Comparison of ENCODE assay signal across 25 mouse cellular contexts in genomic region chrX:166565983-166566382, GRCm38 (mm10). TPM values are rescaled to one million over a fixed set of nuclear protein-coding genes. Genes with fewer than 3 reads are reported as not detected.
A peak's percentile ranks its signal among the peaks of the same experiment; 100 is the strongest.
DNase-seq lines count a peak whose midpoint lies in the region; ATAC-seq and TF ChIP-seq lines count a peak whose summit lies in the region.
"Had no signal": no experiment of that assay in that cellular context is flagged by ENCODE, and none has a peak within 500 bp of the region (broad histone marks: within the 10 kb centered on the region; RNA-seq: fewer than 3 reads in every experiment).

No protein-coding gene starts in this region.

- ATAC-seq in embryonic facial prominence, embryonic 13.5 days (ENCODE audit: insufficient number of reproducible peaks, insufficient read depth, low FRiP score, low TSS enrichment, low read depth): no peak
- ATAC-seq in kidney, embryonic 14.5 days (ENCODE audit: low FRiP score, low TSS enrichment): no peak
- ATAC-seq in intestine, postnatal 0 days: peak; percentile 89
- ATAC-seq: activated CD4-positive, CD25-positive, alpha-beta regulatory T cell, adult 4 months; forebrain, embryonic 15.5 days had no signal

- H3K9ac ChIP-seq in embryonic facial prominence, embryonic 13.5 days: no peak overlapping the region
- H3K9ac ChIP-seq in kidney, embryonic 14.5 days (ENCODE audit: low read depth, low read length): no peak overlapping the region
- no peak overlapping the region for H3K9ac ChIP-seq in intestine, postnatal 0 days (ENCODE audit: low read depth, low read length)
- H3K9ac ChIP-seq: embryonic facial prominence, embryonic 12.5 days; forebrain, embryonic 12.5 days; forebrain, embryonic 15.5 days; heart, embryonic 13.5 days; hindbrain, embryonic 15.5 days had no signal

- WGBS in embryonic facial prominence, embryonic 13.5 days: 80% methylated on average over 6 of the region's 6 CpGs
- WGBS in embryonic facial prominence, embryonic 10.5 days: 86% methylated on average over 6 of the region's 6 CpGs
- 82% methylated on average over 6 of the region's 6 CpGs for WGBS in kidney, embryonic 14.5 days
- 66% methylated on average over 6 of the region's 6 CpGs for WGBS in intestine, postnatal 0 days

- no peaks in the 10 kb centered on the region for H3K36me3 ChIP-seq in embryonic facial prominence, embryonic 13.5 days
- no peaks in the 10 kb centered on the region for H3K36me3 ChIP-seq in embryonic facial prominence, embryonic 10.5 days (replicated peaks)
- H3K36me3 ChIP-seq in kidney, embryonic 14.5 days (ENCODE audit: control insufficient read depth, insufficient read depth, low read length): no peaks in the 10 kb centered on the region
- H3K36me3 ChIP-seq in intestine, postnatal 0 days (ENCODE audit: control insufficient read depth, insufficient read depth): no peaks in the 10 kb centered on the region
- H3K36me3 ChIP-seq: embryonic facial prominence, embryonic 12.5 days; forebrain, embryonic 12.5 days; forebrain, embryonic 15.5 days; heart, embryonic 10.5 days; heart, embryonic 13.5 days; hindbrain, embryonic 15.5 days had no signal

- peaks cover 7% of the 10 kb centered on the region; the same call in 1 of the 2 replicates for H3K4me1 ChIP-seq in embryonic facial prominence, embryonic 13.5 days
- H3K4me1 ChIP-seq in embryonic facial prominence, embryonic 10.5 days: no peaks in the 10 kb centered on the region
- no peaks in the 10 kb centered on the region for H3K4me1 ChIP-seq in kidney, embryonic 14.5 days (ENCODE audit: control insufficient read depth, insufficient read depth, low read length)
- H3K4me1 ChIP-seq in intestine, postnatal 0 days (replicated peaks; ENCODE audit: control insufficient read depth, insufficient read depth, low read length): no peaks in the 10 kb centered on the region
- H3K4me1 ChIP-seq: forebrain, embryonic 12.5 days; forebrain, embryonic 15.5 days; heart, embryonic 10.5 days; heart, embryonic 13.5 days; hindbrain, embryonic 15.5 days had no signal

- no peaks in the 10 kb centered on the region for H3K9me3 ChIP-seq in embryonic facial prominence, embryonic 13.5 days
- no peaks in the 10 kb centered on the region for H3K9me3 ChIP-seq in embryonic facial prominence, embryonic 10.5 days
- no peaks in the 10 kb centered on the region for H3K9me3 ChIP-seq in kidney, embryonic 14.5 days (ENCODE audit: control insufficient read depth, low read length)
- no peaks in the 10 kb centered on the region for H3K9me3 ChIP-seq in intestine, postnatal 0 days (ENCODE audit: control insufficient read depth)
- H3K9me3 ChIP-seq: embryonic facial prominence, embryonic 12.5 days; forebrain, embryonic 12.5 days; forebrain, embryonic 15.5 days; heart, embryonic 10.5 days; heart, embryonic 13.5 days; hindbrain, embryonic 15.5 days had no signal

- H3K27me3 ChIP-seq in embryonic facial prominence, embryonic 13.5 days: peaks cover 9% of the 10 kb centered on the region
- peaks cover 69% of the 10 kb centered on the region for H3K27me3 ChIP-seq in embryonic facial prominence, embryonic 10.5 days (replicated peaks; ENCODE audit: low read depth, poor library complexity, severe bottlenecking)
- H3K27me3 ChIP-seq in kidney, embryonic 14.5 days (ENCODE audit: control insufficient read depth, insufficient read depth, low read length): no peaks in the 10 kb centered on the region
- no peaks in the 10 kb centered on the region for H3K27me3 ChIP-seq in intestine, postnatal 0 days (replicated peaks; ENCODE audit: control insufficient read depth, insufficient read depth, low read length)
- H3K27me3 ChIP-seq: embryonic facial prominence, embryonic 12.5 days; forebrain, embryonic 15.5 days; heart, embryonic 13.5 days; hindbrain, embryonic 15.5 days had no signal

- H3K27ac ChIP-seq in embryonic facial prominence, embryonic 13.5 days: 0 out of 2 replicates have a peak overlapping the region, but pooled peaks have one; percentile 72
- H3K27ac ChIP-seq in embryonic facial prominence, embryonic 10.5 days (replicated peaks): no peak overlapping the region
- H3K27ac ChIP-seq in kidney, embryonic 14.5 days (ENCODE audit: low read depth, low read length): no peak overlapping the region
- 0 out of 2 replicates have a peak overlapping the region, but pooled peaks have one; percentile 50 for H3K27ac ChIP-seq in intestine, postnatal 0 days (ENCODE audit: low read depth, low read length)
- H3K27ac ChIP-seq: forebrain, embryonic 12.5 days; forebrain, embryonic 15.5 days; heart, adult 2 months; heart, embryonic 10.5 days; heart, embryonic 13.5 days; hindbrain, embryonic 15.5 days had no signal

- no peak for DNase-seq in embryonic facial prominence, embryonic 10.5 days (ENCODE audit: low spot score)
- DNase-seq in kidney, adult 9 months: peak; percentile 23
- DNase-seq in thymus, postnatal 14 days: no peak
- DNase-seq: adrenal gland, adult 8-10 months; adrenal gland, postnatal 25 days; cerebellum, adult 11-12 months; cerebellum, adult 8-10 months; cerebellum, postnatal 10 days; cerebellum, postnatal 36 days; gastrocnemius, postnatal 10 days; gastrocnemius, postnatal 36 days; heart, adult 2 months; heart, postnatal 14 days; heart, postnatal 4 days had no signal

- TF ChIP-seq CTCF in intestine, postnatal 0 days (IDR thresholded peaks at IDR 0.05; ENCODE audit: low read depth): no peak

- H3K4me2 ChIP-seq in embryonic facial prominence, embryonic 13.5 days: no peak overlapping the region
- no peak overlapping the region for H3K4me2 ChIP-seq in kidney, embryonic 14.5 days (replicated peaks; ENCODE audit: low read depth, low read length)
- H3K4me2 ChIP-seq in intestine, postnatal 0 days (replicated peaks; ENCODE audit: low read depth): no peak overlapping the region
- H3K4me2 ChIP-seq: embryonic facial prominence, embryonic 12.5 days; forebrain, embryonic 12.5 days; forebrain, embryonic 15.5 days; heart, embryonic 13.5 days; hindbrain, embryonic 15.5 days had no signal

- H3K4me3 ChIP-seq in embryonic facial prominence, embryonic 13.5 days: no peak overlapping the region
- no peak overlapping the region for H3K4me3 ChIP-seq in embryonic facial prominence, embryonic 10.5 days
- H3K4me3 ChIP-seq in kidney, embryonic 14.5 days (ENCODE audit: low read length): no peak overlapping the region
- H3K4me3 ChIP-seq in intestine, postnatal 0 days (ENCODE audit: low read depth, low read length): no peak overlapping the region
- H3K4me3 ChIP-seq: embryonic facial prominence, embryonic 12.5 days; erythroblast, embryonic 14.5 days; forebrain, embryonic 12.5 days; forebrain, embryonic 15.5 days; heart, adult 2 months; heart, embryonic 10.5 days; heart, embryonic 13.5 days; hindbrain, embryonic 15.5 days had no signal

RNA-seq across cellular contexts. Expression of gene Egfl6, which starts 19.5 kb away (rescaled TPM):
- polyA plus RNA-seq in embryonic facial prominence, embryonic 13.5 days (2015; fragmentation: Nextera tagmentation; extraction: Ambion mirVana): 130 and 154 TPM in 2 replicates
- 2.9 and 3.6 TPM in 2 replicates for polyA plus RNA-seq in embryonic facial prominence, embryonic 10.5 days (2016; fragmentation: Nextera tagmentation; extraction: Ambion mirVana)
- polyA plus RNA-seq in kidney, embryonic 14.5 days (2014; fragmentation: Nextera tagmentation; extraction: Ambion mirVana): 8.4 TPM in 2 replicates
- polyA plus RNA-seq in intestine, postnatal 0 days (2015; fragmentation: Nextera tagmentation; extraction: Ambion mirVana): 0.83 and 0.97 TPM in 2 replicates
- polyA plus RNA-seq: activated CD4-positive, CD25-positive, alpha-beta regulatory T cell, adult 4 months; erythroblast, embryonic 14.5 days had no signal

RNA-seq across cellular contexts. Expression of gene Tceanc, which starts 47.6 kb away (rescaled TPM):
- 9.4 and 9.6 TPM in 2 replicates for polyA plus RNA-seq in embryonic facial prominence, embryonic 13.5 days (2015; fragmentation: Nextera tagmentation; extraction: Ambion mirVana)
- polyA plus RNA-seq in embryonic facial prominence, embryonic 10.5 days (2016; fragmentation: Nextera tagmentation; extraction: Ambion mirVana): 10.0 and 11.0 TPM in 2 replicates
- 5.7 and 9.9 TPM in 2 replicates for polyA plus RNA-seq in kidney, embryonic 14.5 days (2014; fragmentation: Nextera tagmentation; extraction: Ambion mirVana)
- 3.1 and 3.5 TPM in 2 replicates for polyA plus RNA-seq in intestine, postnatal 0 days (2015; fragmentation: Nextera tagmentation; extraction: Ambion mirVana)

Comparison
In these comparisons a context has a peak if more than half of its experiments do, and no peak if none do; other contexts are left out.
1. H3K27ac ChIP-seq: peak in embryonic facial prominence, embryonic 13.5 days (single experiment) and intestine, postnatal 0 days (single experiment); none in embryonic facial prominence, embryonic 10.5 days (single experiment) and kidney, embryonic 14.5 days (single experiment).
2. RNA of gene Egfl6, which starts 19.5 kb away (polyA plus RNA-seq): 130 to 154 TPM in embryonic facial prominence, embryonic 13.5 days; 8.4 TPM in kidney, embryonic 14.5 days, 2.9 to 3.6 TPM in embryonic facial prominence, embryonic 10.5 days and 0.83 to 0.97 TPM in intestine, postnatal 0 days; every median in the first group is over 10 times any median in the second.